Mouse (Mus musculus) hindbrain, embryonic 16.5 days (tissue): ENCODE results near the gene Tor1a. TPM values are rescaled to one million over a fixed set of nuclear protein-coding genes. Genes with fewer than 3 reads are reported as not detected.

ENCODE experiments used
- ATAC-seq: fragments of 200-750 bp; cut with Nextera tagmentation; 2 replicates; pipeline ENCODE4 v1.8.0; 2017; ENCODE audit warnings: moderate TSS enrichment, moderate library complexity
- H3K27ac ChIP-seq: fragments of 300-500 bp; sonication (generic); 2 replicates; pipeline ENCODE4 v1.5.1; 2014; ENCODE audit warnings: low read depth, mild to moderate bottlenecking, control low read depth, low read length, moderate library complexity
- H3K27me3 ChIP-seq: fragments of 300-500 bp; sonication (generic); replicated peaks from 2 replicates; pipeline ENCODE4 v1.6.1; 2014; ENCODE audit warnings: low read length; ENCODE audit not compliant: control insufficient read depth, insufficient read depth
- H3K36me3 ChIP-seq: fragments of 300-500 bp; sonication (generic); 2 replicates; pipeline ENCODE4 v1.6.1; 2014; ENCODE audit warnings: mild to moderate bottlenecking, low read length, moderate library complexity, mixed read lengths; ENCODE audit not compliant: control insufficient read depth, insufficient read depth
- H3K4me1 ChIP-seq: fragments of 300-500 bp; sonication (generic); 2 replicates; pipeline ENCODE4 v1.6.1; 2014; ENCODE audit warnings: low read depth, low read length; ENCODE audit not compliant: control insufficient read depth, insufficient read depth
- H3K4me2 ChIP-seq: fragments of 300-500 bp; sonication (generic); 2 replicates; pipeline ENCODE4 v1.6.1; 2014; ENCODE audit warnings: mild to moderate bottlenecking, low read length, control low read depth, moderate library complexity
- H3K4me3 ChIP-seq: fragments of 300-500 bp; sonication (generic); 2 replicates; pipeline ENCODE4 v1.5.1; 2014; ENCODE audit warnings: mild to moderate bottlenecking, low read length, control low read depth, moderate library complexity
- H3K9ac ChIP-seq: fragments of 300-500 bp; sonication (generic); 2 replicates; pipeline ENCODE4 v1.6.1; 2014; ENCODE audit warnings: low read depth, mild to moderate bottlenecking, control low read depth, low read length, moderate library complexity
- H3K9me3 ChIP-seq: fragments of 300-500 bp; sonication (generic); 2 replicates; pipeline ENCODE4 v1.6.1; 2014; ENCODE audit warnings: mild to moderate bottlenecking, low read length, moderate library complexity; ENCODE audit not compliant: control insufficient read depth
- WGBS: fragments of 180-500 bp; shearing (Covaris S2); extraction: QIAGEN DNeasy Blood & Tissue Kit; methylation state at CpG from one replicate; pipeline ENCODE4 v1.1.7; 2014; 5-methylcytosine and 5-hydroxymethylcytosine counted together
- polyA plus RNA-seq: library from polyadenylated mRNA; unstranded; fragments of >200 nt; fragmentation: Nextera tagmentation; extraction: Ambion mirVana; gene quantifications from 2 replicates; pipeline ENCODE4 v1.2.1, GENCODE M21; 2015

Tor1a gene
- polyA plus RNA-seq, 1 experiment from 2014 or later = 94.8 TPM

DNA sequence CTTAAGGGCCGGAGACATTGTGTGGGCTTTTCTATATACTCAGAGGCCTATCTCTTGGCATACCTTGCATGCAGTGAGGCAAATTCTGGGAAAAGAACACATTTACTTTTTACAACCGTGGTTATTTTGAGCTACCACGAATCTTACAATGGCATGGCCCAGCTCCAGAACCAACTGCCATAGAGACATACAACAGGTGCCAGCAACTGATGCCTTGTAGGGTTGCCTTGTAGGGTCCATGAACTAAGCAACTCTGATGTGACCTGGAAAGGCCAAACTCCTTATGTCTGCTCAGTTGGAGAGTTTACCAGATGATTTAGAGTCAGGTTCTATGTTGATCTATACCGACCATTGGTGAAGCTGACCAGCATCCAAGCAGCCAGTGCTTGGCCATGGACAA, 27.1 kb upstream of the Tor1a start:
- Histone ChIP-seq H3K36me3 (no peaks in the 10 kb centered on the region; the same call in 1 of the 2 replicates), H3K27ac (no peak overlapping the region), H3K4me3 (no peak overlapping the region), H3K4me1 (no peaks in the 10 kb centered on the region), H3K9ac (no peak overlapping the region), H3K27me3 (no peaks in the 10 kb centered on the region), H3K9me3 (no peaks in the 10 kb centered on the region), H3K4me2 (no peak overlapping the region)
- ATAC-seq = no peak
- WGBS = 98% methylated on average over 4 of the region's 4 CpGs

DNA sequence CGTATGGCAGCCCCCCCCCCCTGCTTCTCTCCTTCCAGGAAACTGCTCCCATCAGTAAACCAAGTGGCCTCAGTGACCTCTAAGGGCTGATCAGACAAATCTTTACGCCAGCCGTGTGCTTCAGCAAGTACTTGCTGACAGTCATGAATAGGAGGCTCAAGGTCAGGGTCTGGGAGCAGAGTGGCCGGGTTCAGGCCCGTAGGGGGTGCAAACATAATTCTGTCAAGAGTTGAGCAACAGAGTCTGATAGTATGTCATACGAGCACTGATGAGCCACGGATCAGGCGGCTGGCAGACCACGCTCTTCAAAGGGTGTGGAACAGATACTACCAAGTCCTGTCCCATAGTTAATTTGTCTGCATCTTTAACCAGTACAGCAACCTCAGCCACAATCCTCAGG, 22.5 kb upstream of the Tor1a start:
- Histone ChIP-seq H3K36me3 (no peaks in the 10 kb centered on the region), H3K4me1 (0 out of 2 replicates have a peak, but pooled peaks cover 3% of the 10 kb centered on the region), H3K9ac (no peak overlapping the region), H3K4me2 (no peak overlapping the region), H3K27me3 (no peaks in the 10 kb centered on the region), H3K27ac (no peak overlapping the region), H3K4me3 (no peak overlapping the region), H3K9me3 (no peaks in the 10 kb centered on the region)
- 94% methylated on average over 9 of the region's 9 CpGs for WGBS
- no peak for ATAC-seq

DNA sequence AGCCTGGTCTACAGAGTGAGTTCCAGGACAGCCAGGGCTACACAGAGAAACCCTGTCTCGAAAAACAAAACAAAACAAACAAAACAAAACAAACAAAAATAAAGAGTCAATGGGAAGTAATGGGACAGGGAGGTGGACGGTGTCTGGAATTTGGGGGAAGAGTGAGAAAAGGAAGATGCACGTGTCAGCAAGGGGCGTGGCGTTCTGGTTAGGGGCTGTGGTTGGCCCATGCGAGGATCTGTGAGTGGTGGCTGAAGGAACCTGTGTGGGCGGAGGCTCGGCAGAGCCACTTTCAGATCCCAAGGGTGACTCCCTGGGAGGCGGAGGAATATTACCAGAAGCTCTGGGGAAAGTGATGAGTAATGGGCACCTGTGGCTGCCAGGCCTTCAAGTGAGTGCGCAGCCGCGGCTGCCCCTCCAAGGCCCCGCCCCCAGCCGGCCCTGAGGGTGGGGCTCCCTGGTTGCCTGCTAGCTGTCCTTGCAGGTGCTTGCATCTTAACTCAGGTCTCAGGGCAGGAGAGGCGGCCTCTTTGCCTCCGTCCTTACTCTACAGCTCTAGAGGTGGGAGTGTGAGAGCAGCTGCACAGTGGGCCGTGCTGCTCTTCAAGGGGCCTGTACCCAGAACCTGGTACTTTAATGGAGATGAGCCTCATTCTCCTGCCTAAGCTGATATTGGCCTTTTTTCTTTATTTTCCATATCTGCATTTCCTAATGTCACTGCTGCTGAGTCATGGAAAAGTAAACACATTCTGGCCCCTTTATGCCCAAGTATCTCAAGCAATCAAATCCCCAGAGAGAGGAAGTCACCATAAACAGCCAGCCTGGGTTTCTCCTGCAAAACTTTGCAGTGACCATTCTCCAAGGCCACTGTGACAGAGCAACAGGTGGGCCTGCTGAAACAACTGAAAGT, 17.6 kb upstream of the Tor1a start:
- H3K27me3 ChIP-seq = no peaks in the 10 kb centered on the region
- H3K9me3 ChIP-seq = no peaks in the 10 kb centered on the region
- H3K4me2 ChIP-seq = no peak overlapping the region
- no peak overlapping the region for H3K9ac ChIP-seq
- WGBS = 28% methylated on average over 17 of the region's 17 CpGs
- no peaks in the 10 kb centered on the region for H3K36me3 ChIP-seq
- ATAC-seq = no peak
- peaks cover 19% of the 10 kb centered on the region for H3K4me1 ChIP-seq
- H3K4me3 ChIP-seq = no peak overlapping the region
- H3K27ac ChIP-seq = no peak overlapping the region

DNA sequence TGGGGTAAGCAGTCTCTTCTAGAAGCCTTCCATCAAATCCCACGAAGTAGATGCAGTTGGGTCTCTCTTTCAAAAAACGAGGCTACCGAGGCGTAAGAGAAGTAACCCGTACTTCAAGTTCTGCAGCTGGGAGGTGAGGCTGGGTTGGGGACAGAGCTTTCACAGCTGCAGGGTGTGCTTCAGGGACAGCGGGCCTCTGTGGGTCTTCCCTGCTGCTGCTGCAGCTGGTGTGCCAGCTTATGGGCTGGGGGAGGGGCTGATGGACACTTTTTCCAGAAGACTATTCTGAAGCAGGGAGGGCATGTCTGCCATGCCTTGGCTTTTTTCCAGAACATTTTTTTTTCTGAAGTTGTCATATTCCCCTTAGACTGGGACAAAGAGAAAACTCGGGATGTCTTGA, 15.3 kb upstream of the Tor1a start:
- Histone ChIP-seq H3K27me3 (no peaks in the 10 kb centered on the region), H3K4me3 (peak overlapping the region; percentile 76), H3K9ac (peak overlapping the region; percentile 2; the same call in 1 of the 2 replicates), H3K27ac (no peak overlapping the region), H3K4me1 (peaks cover 19% of the 10 kb centered on the region), H3K9me3 (no peaks in the 10 kb centered on the region), H3K4me2 (peak overlapping the region; percentile 67), H3K36me3 (peaks cover 9% of the 10 kb centered on the region; the same call in 1 of the 2 replicates)
- WGBS = 43% methylated on average over 7 of the region's 7 CpGs
- ATAC-seq = no peak

DNA sequence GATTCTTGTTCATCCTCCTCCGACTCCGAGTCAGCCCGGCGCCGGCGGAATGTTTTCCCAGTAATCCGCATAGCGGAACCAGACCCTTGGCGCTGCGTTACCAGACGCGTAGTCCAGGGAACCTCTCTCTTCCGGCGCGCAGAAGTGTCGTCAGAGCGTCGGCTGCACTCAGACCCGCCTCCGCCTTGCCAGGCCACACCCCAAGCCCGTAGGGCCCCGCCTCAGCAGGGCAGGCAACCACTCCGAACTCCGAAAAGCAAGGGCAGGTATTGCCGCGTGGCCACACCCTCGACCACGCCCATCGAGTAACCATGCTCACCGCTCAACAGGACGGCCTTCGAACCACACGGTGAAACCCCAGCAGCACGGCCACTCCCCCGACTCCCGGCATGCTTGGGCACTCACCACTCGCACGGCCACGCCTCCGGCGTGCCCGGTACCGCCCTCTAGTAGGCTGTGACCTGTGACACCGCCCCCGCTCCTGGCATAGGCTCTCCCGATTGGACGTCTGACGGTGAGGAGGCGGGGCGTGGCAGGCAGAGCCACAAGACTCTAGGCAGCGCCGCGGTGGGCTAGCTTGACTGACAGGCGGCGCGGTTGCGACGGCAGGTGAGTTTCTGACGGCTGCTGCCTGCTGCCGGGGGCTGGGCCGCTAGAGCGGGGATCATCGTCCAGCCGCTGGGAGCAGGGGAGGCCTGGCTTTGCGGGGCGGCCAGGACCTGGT, 14.2 kb upstream of the Tor1a start, which contains the start of the genes BC005624 and Usp20:
Gene BC005624, minus strand, starts transcription at position 412 of the 724 bp plus-strand sequence.
Gene Usp20, plus strand, starts transcription at position 490 of the 724 bp plus-strand sequence.
- peak within 1 kb of the TSS; percentile 68 for H3K4me2 ChIP-seq
- peak within 1 kb of the TSS; percentile 76 for H3K27ac ChIP-seq
- peaks cover 19% of the 10 kb centered on the region for H3K4me1 ChIP-seq
- no peaks in the 10 kb centered on the region for H3K27me3 ChIP-seq
- H3K4me3 ChIP-seq = peak within 1 kb of the TSS; percentile 76
- H3K9ac ChIP-seq = peak within 1 kb of the TSS; percentile 76
- ATAC-seq = peak; percentile 99
- under 1% methylated on average over 66 of the region's 66 CpGs for WGBS
- no peaks in the 10 kb centered on the region for H3K9me3 ChIP-seq
- H3K36me3 ChIP-seq = peaks cover 13% of the 10 kb centered on the region

DNA sequence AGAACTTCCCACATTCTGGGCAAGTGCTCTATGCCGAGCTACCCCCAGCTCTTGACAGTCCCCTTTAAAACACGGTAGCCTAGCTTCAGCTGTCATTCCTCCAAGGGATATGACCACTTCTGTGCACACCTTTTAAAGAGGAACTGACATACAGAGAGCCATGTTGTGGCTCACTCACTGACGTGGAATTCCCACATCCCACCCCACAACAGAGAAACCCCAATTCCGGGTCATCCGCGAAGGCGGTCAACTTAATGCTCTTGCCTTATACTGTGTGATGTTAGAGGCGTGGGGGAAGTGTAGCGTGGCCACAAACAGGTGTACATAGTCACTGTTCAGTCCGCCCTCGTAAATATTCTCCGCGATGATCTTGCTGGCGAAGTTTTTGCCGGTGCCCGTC, 907 bp downstream of the Tor1a start:
- no peaks in the 10 kb centered on the region for H3K27me3 ChIP-seq
- H3K9me3 ChIP-seq = no peaks in the 10 kb centered on the region
- peak overlapping the region; percentile 98 for H3K9ac ChIP-seq
- H3K4me2 ChIP-seq = peak overlapping the region; percentile 86
- H3K4me1 ChIP-seq = peaks cover 19% of the 10 kb centered on the region
- no peak overlapping the region for H3K27ac ChIP-seq
- 21% methylated on average over 16 of the region's 16 CpGs for WGBS
- no peak for ATAC-seq
- H3K4me3 ChIP-seq = peak overlapping the region; percentile 99
- peaks cover 16% of the 10 kb centered on the region for H3K36me3 ChIP-seq

DNA sequence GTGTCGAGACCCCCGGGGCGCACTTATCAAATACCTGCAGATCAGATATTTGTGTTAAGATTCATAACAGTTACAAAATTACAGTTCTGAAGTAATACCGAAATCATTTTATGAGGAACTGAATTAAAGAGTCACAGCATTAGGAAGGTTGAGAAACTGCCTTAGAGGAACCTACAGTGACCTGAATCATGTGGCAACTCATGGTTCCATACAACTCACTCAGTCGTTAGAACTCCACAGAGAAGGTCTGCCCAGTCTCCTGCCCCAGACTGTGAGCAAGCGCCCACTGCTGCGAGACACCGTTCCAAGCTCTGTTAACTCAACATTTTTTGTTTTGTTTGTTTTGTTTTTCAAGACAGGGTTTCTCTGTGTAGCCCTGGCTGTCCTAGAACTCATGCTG, 2.1 kb downstream of the Tor1a start:
- Histone ChIP-seq H3K9me3 (no peaks in the 10 kb centered on the region), H3K36me3 (peaks cover 17% of the 10 kb centered on the region), H3K4me3 (no peak overlapping the region), H3K27me3 (no peaks in the 10 kb centered on the region), H3K9ac (no peak overlapping the region), H3K27ac (no peak overlapping the region), H3K4me2 (no peak overlapping the region), H3K4me1 (peaks cover 19% of the 10 kb centered on the region)
- no peak for ATAC-seq
- WGBS = 91% methylated on average over 8 of the region's 8 CpGs

DNA sequence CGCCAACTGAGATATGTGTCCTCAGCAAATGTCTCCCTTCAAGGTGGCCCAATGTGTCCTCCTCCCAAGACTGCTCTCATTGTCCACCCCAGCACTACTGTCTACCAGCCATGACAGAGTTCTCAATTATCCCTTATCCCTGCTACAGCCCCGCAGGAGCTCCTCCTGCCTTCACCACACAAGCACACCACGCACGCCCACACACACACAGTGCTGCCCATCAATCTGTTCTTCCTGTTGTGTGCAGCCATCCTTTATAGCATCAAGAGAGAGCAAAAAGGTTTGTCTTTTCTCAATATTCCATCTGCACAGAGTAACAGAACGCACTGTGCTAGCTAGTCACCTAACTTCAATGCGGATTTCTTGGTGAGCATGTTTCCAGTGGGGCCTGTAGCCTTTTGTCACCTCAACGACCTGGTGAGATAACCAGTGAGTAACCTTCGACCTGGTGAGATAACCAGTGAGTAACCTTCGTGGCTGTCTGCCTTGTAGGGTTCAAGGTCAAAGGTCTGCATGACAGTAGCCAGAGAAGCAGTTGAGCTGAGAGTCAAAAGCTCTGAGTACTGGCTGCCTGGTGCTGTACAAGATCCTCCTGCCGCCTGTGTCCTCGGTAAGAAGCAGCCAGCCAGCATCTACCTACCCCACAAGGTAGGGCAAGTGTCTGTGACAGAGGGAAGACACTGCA, 5.0 kb downstream of the Tor1a start:
- no peaks in the 10 kb centered on the region for H3K9me3 ChIP-seq
- no peak for ATAC-seq
- no peak overlapping the region for H3K27ac ChIP-seq
- peaks cover 40% of the 10 kb centered on the region for H3K36me3 ChIP-seq
- no peak overlapping the region for H3K4me3 ChIP-seq
- peaks cover 19% of the 10 kb centered on the region for H3K4me1 ChIP-seq
- H3K4me2 ChIP-seq = no peak overlapping the region
- WGBS = 91% methylated on average over 11 of the region's 11 CpGs
- H3K27me3 ChIP-seq = no peaks in the 10 kb centered on the region
- H3K9ac ChIP-seq = no peak overlapping the region
